Mouse (Mus musculus): ENCODE results near the gene Hepacam.

The Hepacam gene

GRCm38 (mm10) chr9:37367301-37368080 is at the start of gene Hepacam:
Gene Hepacam (plus strand): TSS chr9:37367351.
- no peak for DNase-seq

DNA sequence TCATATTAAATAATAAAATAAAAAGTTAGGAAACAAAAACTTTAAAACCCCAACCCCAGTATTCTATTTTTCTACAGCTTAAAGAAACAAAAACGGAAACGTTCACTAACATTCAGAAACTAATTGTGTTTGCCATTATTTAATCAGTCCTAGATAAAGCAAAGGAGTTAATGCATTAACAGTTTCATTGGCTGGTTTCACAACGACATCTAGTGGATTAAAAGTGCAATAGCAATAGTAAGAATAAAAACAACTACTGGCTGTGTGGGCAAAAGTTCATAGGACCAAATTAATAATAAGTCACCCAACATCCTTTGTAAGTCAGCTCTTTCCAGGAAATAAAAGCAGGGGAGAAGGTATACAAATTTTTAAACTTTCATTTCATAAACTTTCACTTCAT is 37.7 kb upstream of the Hepacam start:
- no peak for DNase-seq

DNA sequence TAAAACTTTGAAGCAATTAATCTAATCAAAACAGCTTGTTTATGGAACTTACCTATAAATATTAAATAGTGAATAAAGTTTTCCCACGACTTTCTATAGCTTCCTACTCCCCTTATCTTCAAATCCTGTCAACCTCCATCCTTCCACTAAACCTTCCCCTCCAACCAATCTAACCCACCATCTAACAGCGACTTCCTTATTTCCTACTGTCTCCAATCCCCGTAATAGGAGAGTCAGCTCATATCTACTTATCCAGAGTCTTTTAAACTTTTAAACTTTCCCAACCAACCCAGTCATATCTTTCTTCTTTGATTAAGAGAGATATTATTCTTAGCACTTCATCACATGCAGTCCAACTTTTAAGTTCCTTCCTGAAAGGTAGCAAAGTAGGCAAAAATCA is 21.7 kb upstream of the Hepacam start:
- no peak for DNase-seq

- DNase-seq: no peak
Observed at GRCm38 (mm10) chr9:37347184-37347987, 19.8 kb upstream of the Hepacam start.

GRCm38 (mm10) chr9:37347988-37348642 is 19.0 kb upstream of the Hepacam start, which contains the start of gene Ccdc15:
Gene Ccdc15 (minus strand): TSS chr9:37348432.
- DNase-seq: peak; percentile 97

DNA sequence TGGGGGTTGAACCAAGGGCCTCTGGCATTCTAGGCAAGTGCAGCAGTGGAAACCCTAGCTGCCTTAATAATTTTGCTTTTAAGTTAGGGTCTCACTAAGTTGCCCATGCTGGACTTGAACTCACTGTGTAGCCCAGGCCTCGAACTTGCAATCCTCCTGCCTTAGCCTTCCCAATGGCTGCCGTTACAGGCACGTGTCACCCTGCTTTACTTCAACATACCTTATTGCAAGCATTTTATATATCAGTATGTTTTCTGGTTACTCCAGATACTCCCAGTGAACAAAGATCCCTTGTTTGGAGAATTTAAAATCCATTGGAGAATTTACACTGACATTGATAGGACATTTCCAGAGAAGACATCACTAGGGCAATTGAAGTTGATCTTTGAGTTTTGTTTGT is 18.1 kb upstream of the Hepacam start:
- DNase-seq: no peak

DNA sequence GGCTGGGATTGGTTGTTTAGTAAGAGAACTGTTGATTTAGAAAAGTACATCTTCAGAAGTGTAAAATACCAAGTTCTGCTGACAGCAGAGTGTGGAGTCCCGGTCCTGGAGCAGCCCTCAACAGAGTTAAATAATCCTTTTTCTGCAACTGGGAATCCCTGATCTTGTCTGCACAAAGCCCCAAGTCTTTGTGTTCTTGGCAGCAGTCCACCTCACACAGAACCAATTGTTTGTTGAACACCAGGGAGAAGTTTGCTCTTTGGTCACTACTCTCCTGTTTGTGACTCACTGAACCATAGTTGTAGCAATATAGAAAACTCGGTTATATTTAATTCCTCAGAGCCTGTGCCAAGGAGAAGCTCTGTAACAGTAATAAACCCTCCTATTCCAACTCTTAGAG is 15.9 kb upstream of the Hepacam start:
- DNase-seq: no peak

- no peak for DNase-seq
Observed at GRCm38 (mm10) chr9:37354485-37354884, 12.7 kb upstream of the Hepacam start.

GRCm38 (mm10) chr9:37358713-37359330 is 8.3 kb upstream of the Hepacam start:
- no peak for DNase-seq

DNA sequence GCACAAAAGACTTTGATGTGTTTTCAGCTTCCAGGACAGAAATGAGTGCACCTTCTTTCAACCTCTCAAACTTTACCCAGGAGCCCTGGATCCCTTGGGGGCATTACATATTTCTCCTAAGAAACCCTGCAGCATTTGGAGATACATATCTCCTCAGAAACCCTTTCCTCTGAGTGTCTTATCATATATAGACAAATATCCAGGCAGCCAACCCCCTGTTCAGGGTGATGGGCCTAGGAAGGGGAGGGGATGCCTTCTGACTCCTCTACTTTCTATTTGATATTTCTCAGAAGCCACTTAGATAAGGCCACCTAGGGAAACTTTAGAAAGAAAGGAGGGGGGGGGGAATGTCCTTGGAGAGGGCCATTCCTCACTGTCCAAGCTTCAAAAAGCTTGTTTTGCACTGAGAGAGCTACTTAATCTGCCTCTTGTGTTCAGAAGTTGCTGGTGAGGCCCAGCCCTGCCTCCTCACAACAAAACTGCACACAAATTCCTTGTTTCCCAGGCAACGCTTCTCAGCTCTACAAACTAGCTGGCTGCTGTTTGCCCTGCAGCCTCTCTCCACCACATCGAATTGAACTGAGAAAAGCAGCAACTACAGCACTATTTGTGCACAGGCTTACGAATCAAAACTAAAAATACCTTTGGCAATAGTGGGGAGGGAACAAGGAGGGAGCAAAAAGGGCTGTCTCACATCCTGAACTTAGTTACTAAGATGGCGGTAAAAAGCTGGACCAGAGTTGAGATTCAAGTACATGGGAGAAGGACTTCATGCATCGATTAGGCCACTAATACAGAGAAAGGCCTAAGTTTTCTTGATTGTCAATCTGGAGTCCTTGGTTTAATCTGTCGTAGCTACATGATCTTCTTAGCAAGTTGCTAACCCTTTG is 7.6 kb upstream of the Hepacam start:
- DNase-seq: peak; percentile 35

DNA sequence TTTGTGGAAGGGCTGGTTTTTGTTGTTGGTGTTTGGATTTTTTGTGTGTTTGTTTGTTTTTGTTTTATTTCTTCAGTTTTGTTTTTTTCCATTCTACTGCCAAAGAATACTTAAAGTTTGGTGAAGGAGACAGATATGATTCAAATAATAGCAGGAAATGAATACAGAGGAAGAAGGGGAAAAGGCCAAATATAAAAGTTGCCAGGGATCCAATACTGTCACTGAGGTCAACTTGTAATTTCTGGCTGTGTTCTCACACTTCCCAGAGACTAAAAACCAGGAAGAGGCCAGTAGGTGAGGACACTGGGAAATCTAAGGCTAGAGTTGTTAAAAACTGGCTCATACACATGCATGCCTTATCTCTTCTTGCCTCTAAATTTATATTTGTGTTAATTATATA is 5.1 kb upstream of the Hepacam start:
- DNase-seq: no peak

DNA sequence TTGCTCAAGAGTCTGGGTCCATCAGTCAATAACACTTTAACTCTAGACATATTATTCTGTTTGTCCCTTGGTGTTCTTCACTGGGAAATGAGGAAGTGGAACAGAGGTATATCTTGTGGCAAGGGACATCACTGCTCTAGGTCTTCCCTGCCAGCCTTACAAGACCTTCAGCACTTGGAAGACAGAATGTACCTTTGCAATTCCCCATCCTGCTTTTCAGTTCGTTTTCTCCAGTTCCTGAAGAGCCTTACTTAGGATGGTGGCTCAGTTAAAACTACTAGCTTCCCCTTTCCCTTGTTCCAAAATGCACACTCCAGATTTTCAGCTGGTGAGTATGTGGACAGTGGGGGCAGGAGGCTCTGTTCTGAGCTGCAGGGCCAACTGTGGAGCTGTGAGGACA is 4.3 kb upstream of the Hepacam start:
- no peak for DNase-seq

DNA sequence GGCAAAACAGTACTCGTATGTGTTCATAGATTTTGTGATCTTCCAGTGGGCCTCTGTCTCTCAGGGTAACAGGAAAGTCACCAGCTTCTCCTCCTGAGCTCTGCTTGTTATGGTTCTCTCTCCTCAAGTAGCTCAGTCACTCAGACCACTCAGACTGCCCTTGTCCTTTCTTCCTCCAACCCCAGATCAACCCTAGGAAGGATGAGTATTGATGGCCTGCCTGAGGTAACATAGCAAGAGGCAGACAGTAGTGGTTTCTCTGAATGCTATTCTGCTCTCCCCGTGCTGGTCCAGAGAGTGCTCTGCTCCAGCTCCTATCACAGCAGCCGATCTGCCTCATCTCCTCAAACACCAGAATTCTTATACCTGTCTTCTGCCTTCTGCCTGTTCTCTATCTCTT is 3.6 kb upstream of the Hepacam start:
- no peak for DNase-seq

- no peak for DNase-seq
Observed at GRCm38 (mm10) chr9:37364392-37364791, 2.8 kb upstream of the Hepacam start.

DNA sequence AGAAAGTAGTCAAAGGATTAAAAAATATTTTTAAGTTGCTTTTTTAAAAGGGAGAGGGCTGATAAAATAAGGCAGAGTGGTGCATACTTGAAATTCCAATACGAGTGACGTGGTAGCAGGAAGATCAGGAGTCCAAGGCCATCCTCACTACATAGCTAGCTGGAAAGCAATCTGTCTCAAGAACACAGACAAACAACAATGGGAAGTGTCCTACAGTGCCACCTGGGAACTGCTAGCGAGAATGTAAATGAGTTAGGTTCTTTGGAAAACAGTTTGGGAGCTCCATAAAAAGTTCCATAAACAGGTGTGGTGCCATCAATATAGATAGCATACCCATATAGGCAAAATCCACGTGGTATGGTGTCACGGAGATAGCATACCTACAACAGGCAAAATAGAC is 1.4 kb upstream of the Hepacam start:
- no peak for DNase-seq

DNA sequence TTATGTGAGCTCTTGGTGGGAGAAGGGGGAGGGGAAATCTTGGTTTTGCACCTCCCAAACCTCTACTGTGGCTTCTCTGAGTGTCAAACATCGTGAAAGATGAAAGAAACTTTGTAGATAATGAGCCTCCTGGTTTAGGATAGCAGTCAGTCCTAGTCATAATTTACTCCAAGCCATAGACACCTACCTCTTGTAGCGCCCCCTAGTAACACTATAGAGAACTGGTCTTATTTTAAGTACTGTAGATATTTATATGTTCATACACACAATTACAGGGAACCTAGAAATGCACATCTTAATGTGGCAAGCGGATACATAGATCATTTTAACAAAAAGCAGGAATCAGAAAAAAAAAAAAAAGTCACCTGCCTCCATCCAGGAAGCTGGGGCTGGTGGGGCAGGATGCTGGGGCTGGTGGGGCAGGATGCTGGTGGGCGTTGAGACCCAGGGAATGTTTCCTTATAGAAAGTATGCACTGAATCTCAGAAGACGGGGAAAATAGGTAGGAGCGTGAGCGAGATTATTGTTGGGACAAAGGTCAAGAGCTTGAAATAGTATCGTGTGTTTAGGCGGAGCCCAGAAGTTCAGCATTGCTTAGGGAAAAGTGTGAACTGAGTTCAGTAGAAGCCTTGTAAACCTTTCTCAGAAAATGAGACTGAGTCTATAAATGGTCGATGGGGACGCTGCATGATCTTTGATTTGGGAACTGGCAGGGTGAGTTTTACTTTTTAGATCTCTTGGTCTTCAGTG is 1.1 kb downstream of the Hepacam start:
- no peak for DNase-seq

GRCm38 (mm10) chr9:37368860-37369259 is 1.7 kb downstream of the Hepacam start:
- no peak for DNase-seq

DNA sequence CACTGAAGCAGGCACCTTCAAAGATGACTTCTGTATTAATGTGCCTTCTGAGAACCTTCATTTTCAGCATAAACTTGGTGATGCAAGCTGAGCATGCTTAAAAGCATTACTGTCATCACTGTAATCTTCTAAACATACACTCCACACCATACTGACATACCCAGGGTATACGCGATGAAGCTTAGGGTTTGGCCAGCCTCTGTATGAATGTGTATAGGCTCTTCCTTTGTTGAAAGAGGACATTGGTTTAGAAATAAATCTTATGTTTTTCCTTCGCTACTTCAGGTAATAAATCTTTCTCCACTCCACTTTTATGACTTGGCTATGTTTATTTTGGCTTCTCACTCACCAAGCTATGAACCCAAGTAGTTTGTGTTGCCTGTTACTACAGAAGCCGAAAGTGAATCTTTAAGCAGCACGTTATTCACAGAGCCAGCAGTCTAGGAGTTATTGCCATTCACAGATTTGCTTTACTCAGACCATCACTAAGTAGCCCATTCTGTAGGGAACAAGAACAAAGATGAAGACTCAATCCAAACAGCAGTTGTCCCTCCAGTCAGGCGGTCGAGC is 4.2 kb downstream of the Hepacam start:
- no peak for DNase-seq

DNA sequence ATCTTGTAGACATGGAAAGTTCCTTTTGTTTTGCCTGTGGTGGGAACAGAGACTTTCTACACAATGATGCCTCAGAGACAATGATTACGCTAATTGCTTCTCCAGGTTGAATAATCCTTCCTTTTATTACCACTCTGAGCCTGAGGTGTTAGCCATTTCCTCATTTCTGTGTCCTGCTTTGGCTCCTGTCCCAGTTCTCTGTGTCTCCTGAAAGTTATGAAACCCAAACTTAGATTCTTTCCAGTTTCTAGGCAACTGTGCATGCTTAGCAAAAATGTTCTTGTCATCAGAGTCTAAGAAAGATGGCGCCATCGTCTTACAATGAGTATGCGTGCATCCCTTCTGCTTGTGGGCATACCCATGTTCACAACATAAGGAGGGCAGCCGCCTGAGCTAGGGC is 8.6 kb downstream of the Hepacam start:
- no peak for DNase-seq

DNA sequence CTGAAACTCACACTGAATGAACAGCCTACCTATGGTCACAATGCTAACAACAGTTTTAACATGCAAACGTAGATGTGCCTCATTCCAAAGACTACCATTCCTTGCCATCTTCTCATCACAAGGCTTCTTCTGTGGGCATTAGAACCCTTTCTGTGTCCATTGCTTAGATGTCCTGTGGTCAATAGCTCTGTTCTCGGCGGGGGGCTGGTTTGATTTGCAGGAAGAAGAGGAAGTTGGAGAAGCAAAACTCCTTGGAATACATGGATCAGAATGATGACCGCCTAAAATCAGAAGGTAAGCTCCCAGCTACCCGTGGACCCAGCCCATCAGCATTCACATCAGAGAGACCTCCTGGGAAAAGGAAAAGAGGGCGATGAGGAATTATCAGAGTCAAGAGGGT is 16.0 kb downstream of the Hepacam start:
- DNase-seq: no peak

Measured in right cerebral cortex, postnatal 4 days (tissue).